Mouse (Mus musculus) bone marrow macrophage, adult 2 months (primary cell): ENCODE data around the gene Pnma1.

ENCODE experiments used
- CTCF ChIP-seq: IDR thresholded peaks from 2 replicates; pipeline ENCODE4 v1.5.1; 2012; ENCODE audit warnings: low read depth, mild to moderate bottlenecking, low read length, moderate library complexity
- POLR2A ChIP-seq: IDR thresholded peaks from 2 replicates; pipeline ENCODE4 v1.6.1; 2012; ENCODE audit warnings: mild to moderate bottlenecking, low read depth, low read length, borderline replicate concordance

DNA sequence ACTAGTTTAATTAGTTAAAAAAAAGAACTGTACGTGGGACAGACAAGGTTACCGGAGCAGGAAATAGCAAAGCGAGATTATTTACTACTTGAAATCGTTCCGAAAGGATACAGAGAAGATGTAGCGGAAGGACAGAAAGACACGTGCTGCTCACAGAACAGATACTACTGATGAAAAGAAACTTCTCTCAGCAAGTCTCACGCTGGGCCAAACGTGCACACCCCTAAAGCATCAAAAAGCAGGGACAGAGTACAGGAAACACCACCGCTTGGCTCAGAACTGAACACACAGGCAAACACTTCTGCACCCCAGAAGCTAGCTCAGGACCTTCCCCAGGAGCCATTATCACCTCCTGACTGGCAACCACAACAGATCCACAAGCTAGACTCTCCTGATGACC, 22.3 kb upstream of the Pnma1 start:
- TF ChIP-seq CTCF (no peak), POLR2A (no peak)
